Mouse (Mus musculus) T-helper 2 cell (primary cell): Measurements from ENCODE around the gene H2-K1.

Experiments
- in situ Hi-C: fragments of 300-600 bp; cut with MboI, MseI; formaldehyde crosslinking; loops from one replicate; pipeline ENCODE4 v1.15.1; 2025; ENCODE audit warnings: high pct_unique_total_duplicates

Gene H2-K1

GRCm38 (mm10) chr17:33959948-33960347 lies 40.2 kb downstream of the H2-K1 start:
- in situ Hi-C loops: loop anchor here (10.0 kb wide), 1 partner anchor 235 kb away; the partner anchor contains the start of gene Psmb8

GRCm38 (mm10) chr17:33959135-33959534 lies 41.0 kb downstream of the H2-K1 start:
- in situ Hi-C loops: loop anchor here (10.0 kb wide), 1 partner anchor 236 kb away; the partner anchor contains the start of gene Psmb8

DNA sequence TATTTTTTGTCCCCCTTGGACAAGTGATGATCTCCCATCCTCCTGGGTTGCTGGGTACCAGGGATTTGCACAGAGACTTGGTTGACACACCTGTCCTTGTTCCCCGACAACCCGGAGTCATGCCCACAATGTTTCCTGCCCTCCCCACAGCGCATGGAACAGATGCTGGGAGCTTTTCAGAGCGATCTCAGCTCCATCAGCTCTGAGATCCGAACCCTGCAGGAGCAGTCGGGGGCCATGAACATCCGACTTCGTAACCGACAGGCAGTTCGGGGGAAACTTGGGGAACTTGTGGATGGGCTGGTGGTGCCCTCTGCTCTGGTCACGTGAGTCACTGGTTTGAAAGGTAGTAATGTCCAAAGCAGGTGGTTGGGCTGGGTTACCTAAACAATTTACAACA lies 41.7 kb downstream of the H2-K1 start:
- in situ Hi-C loops: loop anchor here (10.0 kb wide), 1 partner anchor 236 kb away; the partner anchor contains the start of gene Psmb8

GRCm38 (mm10) chr17:33957493-33957892 lies 42.7 kb downstream of the H2-K1 start:
- in situ Hi-C loops: loop anchor here (10.0 kb wide), 1 partner anchor 237 kb away; the partner anchor contains the start of gene Psmb8

DNA sequence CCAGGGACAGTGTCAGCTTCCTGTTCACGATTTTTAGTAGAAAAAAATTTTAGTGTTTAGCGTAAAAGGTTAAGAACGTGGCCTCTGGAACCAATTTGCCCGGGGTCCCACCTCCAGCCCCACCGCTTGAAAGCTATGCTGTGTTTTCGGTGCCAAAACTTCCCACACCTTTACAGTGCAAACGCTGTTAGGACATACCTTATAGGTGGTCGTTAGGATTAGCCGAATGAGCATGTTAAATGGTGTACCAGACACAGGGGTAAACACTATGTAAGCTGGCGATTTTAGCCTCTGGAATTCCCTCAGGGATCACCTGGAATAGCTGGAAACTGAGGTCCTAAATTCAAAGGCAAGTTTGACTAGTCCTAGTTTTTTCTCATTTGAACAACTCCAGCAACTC lies 43.8 kb downstream of the H2-K1 start:
- in situ Hi-C loops: loop anchor here (10.0 kb wide), 1 partner anchor 238 kb away; the partner anchor contains the start of gene Psmb8

- in situ Hi-C loops: loop anchor here (10.0 kb wide), 1 partner anchor 239 kb away; the partner anchor contains the start of gene Psmb8
These were observed 44.5 kb downstream of the H2-K1 start, which contains the start of the genes Vps52 and Rps18 for GRCm38 (mm10) chr17:33955555-33956214. Gene Vps52 (plus strand): TSS chr17:33955812. Gene Rps18 (minus strand): TSS chr17:33956001.

GRCm38 (mm10) chr17:33954646-33955554 lies 45.2 kb downstream of the H2-K1 start:
- in situ Hi-C loops: loop anchor here (10.0 kb wide), 1 partner anchor 240 kb away; the partner anchor contains the start of gene Psmb8

DNA sequence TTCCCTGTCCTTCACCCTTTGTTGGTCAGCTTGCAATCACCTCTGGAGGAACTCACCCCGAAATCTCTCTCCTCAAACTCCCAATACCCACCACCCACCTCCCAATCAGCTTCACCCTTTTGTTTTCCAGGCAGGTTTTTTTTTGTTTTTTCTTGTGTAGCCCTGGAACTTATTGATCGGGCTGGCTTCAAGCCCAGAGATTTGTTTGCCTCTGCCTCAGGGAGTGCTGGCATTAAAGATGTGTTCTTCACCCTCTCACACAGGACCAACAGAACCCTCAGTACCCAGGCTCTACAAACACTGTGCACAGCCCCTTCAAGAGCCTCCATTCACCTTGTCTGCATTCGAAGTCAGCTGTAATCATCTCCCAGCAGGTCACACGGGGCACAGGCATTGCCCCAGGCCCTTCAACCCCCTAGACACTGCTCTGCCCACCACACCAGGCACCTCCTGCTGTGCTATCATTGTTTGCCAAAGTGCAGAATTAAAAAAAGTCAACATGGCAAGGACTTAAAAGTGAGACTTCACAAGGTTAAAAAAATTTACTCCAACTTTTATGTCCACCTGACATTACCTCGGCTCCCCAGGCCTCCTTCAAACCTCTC lies 46.1 kb downstream of the H2-K1 start:
- in situ Hi-C loops: loop anchor here (10.0 kb wide), 1 partner anchor 241 kb away; the partner anchor contains the start of gene Psmb8

DNA sequence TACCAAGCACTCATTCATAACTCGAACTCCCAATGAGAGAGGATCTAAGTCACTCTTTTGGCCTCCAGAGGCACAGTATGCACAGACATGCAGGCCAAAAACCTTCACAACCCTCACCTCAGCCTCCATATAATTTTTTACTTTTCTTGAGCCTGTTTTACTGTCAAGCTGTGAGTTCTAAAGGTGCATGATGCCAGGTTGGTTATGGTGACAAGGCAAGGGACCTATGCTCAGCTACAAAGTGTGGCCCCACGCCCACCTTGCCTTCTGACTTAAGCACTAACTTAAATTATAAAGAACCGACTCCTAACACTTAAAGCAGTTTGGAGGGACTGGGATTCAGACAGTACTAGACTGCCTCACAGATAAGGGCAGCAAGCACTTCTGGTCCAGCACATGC lies 46.8 kb downstream of the H2-K1 start:
- in situ Hi-C loops: loop anchor here (10.0 kb wide), 1 partner anchor 241 kb away; the partner anchor contains the start of gene Psmb8

- in situ Hi-C loops: loop anchor here (10.0 kb wide), 1 partner anchor 242 kb away; the partner anchor contains the start of gene Psmb8
These were observed 47.3 kb downstream of the H2-K1 start for GRCm38 (mm10) chr17:33952879-33953278.

GRCm38 (mm10) chr17:33952015-33952414 lies 48.1 kb downstream of the H2-K1 start:
- in situ Hi-C loops: loop anchor here (10.0 kb wide), 1 partner anchor 243 kb away; the partner anchor contains the start of gene Psmb8

DNA sequence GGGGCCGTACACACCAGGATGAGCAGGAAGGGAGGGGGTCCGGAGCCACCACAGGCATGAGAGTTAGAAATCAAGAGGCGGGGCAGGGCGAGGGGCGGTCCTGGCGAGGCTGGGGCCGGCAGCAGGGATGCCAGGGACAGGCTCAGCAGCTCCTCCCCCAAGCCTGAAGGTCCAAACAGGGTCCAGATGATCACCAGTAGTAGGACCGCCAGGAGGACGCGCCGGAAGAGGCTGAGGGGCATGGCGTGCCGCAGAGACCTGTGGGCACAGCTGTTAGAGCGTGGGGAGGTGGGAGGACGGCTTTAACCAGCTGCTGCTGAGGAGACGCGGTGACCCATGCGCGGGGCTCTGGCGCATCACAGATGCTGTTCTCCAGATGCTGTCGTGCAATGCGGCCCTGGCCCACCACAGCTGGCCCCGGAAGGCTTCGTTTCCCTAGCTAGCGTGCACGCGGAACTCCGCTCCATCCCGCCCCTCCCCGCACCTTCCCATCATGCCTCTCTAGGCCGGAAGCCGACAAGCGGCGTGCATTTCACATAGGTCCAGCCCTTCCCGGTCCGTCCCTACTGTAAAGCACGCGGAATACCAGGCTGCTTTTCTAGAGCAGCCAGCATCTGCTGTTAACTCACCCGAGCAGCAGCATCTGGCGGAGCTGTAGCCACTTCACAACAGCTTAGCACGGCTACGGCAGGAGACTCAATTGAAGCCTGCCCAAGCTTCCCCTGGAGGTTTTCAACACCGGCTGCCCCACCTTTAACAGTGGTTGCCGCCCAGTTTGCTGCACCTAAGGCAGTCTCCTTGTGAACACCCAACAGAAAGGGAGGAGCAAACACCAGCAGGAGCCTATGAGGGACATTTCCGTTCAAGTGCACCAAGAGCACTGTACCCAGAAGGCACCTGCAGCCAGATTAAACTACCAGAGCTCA lies 48.9 kb downstream of the H2-K1 start, which contains the start of gene B3galt4:
B3galt4 (minus strand) TSS at position 468 of the 926 bp plus-strand sequence.
- in situ Hi-C loops: loop anchor here (10.0 kb wide), 1 partner anchor 244 kb away; the partner anchor contains the start of gene Psmb8

- in situ Hi-C loops: loop anchor here (10.0 kb wide), 1 partner anchor 245 kb away; the partner anchor contains the start of gene Psmb8
These were observed 50.0 kb downstream of the H2-K1 start for GRCm38 (mm10) chr17:33950131-33950625.

GRCm38 (mm10) chr17:33948905-33949537 lies 51.1 kb downstream of the H2-K1 start:
- in situ Hi-C loops: no loop called here

- in situ Hi-C loops: no loop called here
These were observed 51.9 kb downstream of the H2-K1 start for GRCm38 (mm10) chr17:33948090-33948904.

DNA sequence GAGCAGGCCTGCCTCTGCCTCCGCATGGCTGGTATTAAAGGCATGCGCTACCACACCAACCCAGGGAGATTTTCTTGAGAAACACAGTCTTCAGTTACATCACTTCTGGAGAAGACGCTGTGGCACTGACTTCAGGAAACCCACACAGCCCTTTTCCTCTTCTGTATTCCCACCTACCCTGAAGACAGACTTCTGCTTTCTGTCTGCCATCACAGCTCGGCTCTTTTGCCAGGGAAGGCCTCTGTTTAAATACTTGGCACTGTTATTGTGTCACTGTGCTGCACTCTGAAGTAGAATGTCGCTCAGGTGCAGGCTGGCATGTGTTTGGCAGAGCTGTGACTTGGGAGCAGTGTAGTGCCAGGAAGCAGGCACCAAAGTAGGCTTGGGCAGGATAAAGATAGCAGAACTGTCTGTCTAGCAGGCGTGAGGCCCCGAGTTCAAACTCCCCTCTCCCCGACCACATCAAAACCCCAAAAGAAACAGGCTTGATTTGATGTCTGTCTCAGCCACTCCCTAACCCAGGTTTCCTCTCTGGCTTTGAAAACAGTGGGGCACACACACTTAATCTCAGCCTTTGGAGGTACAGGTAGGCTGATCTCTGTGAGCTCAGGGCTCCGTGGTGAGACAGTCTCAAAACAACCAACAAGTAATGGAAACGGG lies 52.6 kb downstream of the H2-K1 start:
- in situ Hi-C loops: no loop called here
